Mouse (Mus musculus): Measurements from ENCODE around the gene Pqlc2. TPM values are rescaled to one million over a fixed set of nuclear protein-coding genes. Genes with fewer than 3 reads are reported as not detected.

Pqlc2 gene
- polyA plus RNA-seq, 1 experiment, result 23.3 TPM

DNA sequence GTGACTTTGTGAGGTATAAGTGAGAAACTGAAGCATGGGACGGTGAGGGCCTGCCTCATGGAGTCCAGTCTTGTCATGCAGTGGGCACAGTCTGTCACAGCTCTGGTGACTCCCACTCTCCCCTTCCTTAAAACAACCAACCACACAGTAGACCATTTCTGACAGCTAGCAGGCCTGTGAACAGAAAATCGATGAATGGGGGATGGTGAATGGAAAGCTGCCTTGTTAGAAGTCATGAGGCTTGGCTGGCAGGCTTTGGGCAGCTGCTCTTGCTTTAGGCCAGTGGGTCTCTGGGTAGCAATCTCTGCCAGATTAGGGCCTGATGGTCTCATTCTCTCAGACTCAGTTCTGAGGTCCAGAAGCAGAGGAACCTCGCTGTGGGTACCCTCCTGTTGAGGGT lies 66.3 kb downstream of the Pqlc2 start:
- TF ChIP-seq CTCF (IDR thresholded peaks at IDR 0.05; ENCODE audit: extremely low read depth, insufficient read depth, low read length) (no peak), POLR2A (IDR thresholded peaks at IDR 0.05; ENCODE audit: extremely low read depth, insufficient read depth, low read length) (no peak)
- Histone ChIP-seq H3K27ac (ENCODE audit: insufficient read depth, low read length) (no peak overlapping the region), H3K4me3 (ENCODE audit: insufficient read depth, low read length) (no peak overlapping the region), H3K4me1 (ENCODE audit: control insufficient read depth, insufficient read depth, low read length) (peaks cover 15% of the 10 kb centered on the region)

Other genes with a start within 250 kb of the Pqlc2 start
- gene Htr6, start 235.1 kb downstream of the Pqlc2 start, polyA plus RNA-seq (2012; rRNA removed), result 7.4 and 7.5 TPM in 2 replicates
- gene Nbl1, start 217.7 kb downstream of the Pqlc2 start, polyA plus RNA-seq (2012; rRNA removed), result 81.1 and 82.4 TPM in 2 replicates
- 180 and 195 TPM in 2 replicates for gene Minos1, start 179.6 kb downstream of the Pqlc2 start, polyA plus RNA-seq (2012; rRNA removed)
- 229 and 234 TPM in 2 replicates for gene Capzb, start 117.8 kb downstream of the Pqlc2 start, polyA plus RNA-seq (2012; rRNA removed)
- 16.8 and 17.5 TPM in 2 replicates for gene Akr7a5, start within 50 bp of the Pqlc2 start, polyA plus RNA-seq (2012; rRNA removed)
- 53.2 and 53.9 TPM in 2 replicates for gene Mrto4, start 41.9 kb upstream of the Pqlc2 start, polyA plus RNA-seq (2012; rRNA removed)
- 69.8 and 70.9 TPM in 2 replicates for gene Emc1, start 41.9 kb upstream of the Pqlc2 start, polyA plus RNA-seq (2012; rRNA removed)
- gene Ubr4, start 41.9 kb upstream of the Pqlc2 start, polyA plus RNA-seq (2012; rRNA removed), result 183 and 188 TPM in 2 replicates
- 9.4 and 10.4 TPM in 2 replicates for gene Iffo2, start 219.8 kb upstream of the Pqlc2 start, polyA plus RNA-seq (2012; rRNA removed)